Mouse (Mus musculus) bone marrow macrophage, adult 2 months (primary cell): Measurements from ENCODE around the gene Tceal1. TPM values are rescaled to one million over a fixed set of nuclear protein-coding genes. Genes with fewer than 3 reads are reported as not detected.
A peak's percentile ranks its signal among the peaks of the same experiment; 100 is the strongest.
"Not testable (repeated sequence)": the region's sequence is repeated elsewhere in the genome, so short reads cannot be mapped to it uniquely, and the experiment has no call there.

Experiments used
- H3K27ac ChIP-seq: 2 replicates; pipeline ENCODE4 v1.5.1; 2012; ENCODE audit warnings: low read depth, low read length; ENCODE audit not compliant: insufficient read depth
- H3K4me1 ChIP-seq: 2 replicates; pipeline ENCODE4 v1.6.1; 2012; ENCODE audit warnings: low read length; ENCODE audit not compliant: control insufficient read depth, insufficient read depth
- H3K4me3 ChIP-seq: 2 replicates; pipeline ENCODE4 v1.5.1; 2012; ENCODE audit warnings: mild to moderate bottlenecking, low read length, moderate library complexity; ENCODE audit not compliant: insufficient read depth
- CTCF ChIP-seq: IDR thresholded peaks from 2 replicates; pipeline ENCODE4 v1.5.1; 2012; ENCODE audit warnings: low read depth, mild to moderate bottlenecking, low read length, moderate library complexity
- POLR2A ChIP-seq: IDR thresholded peaks from 2 replicates; pipeline ENCODE4 v1.6.1; 2012; ENCODE audit warnings: mild to moderate bottlenecking, low read depth, low read length, borderline replicate concordance
- polyA plus RNA-seq: library from polyadenylated mRNA; stranded (reverse); fragments of >200 nt; gene quantifications from 2 replicates; pipeline ENCODE4 v1.2.4, GENCODE M21; 2012; ENCODE audit not compliant: missing spikeins, insufficient read depth, insufficient read length

The Tceal1 gene
- polyA plus RNA-seq = 1.7 and 2.1 TPM in 2 replicates

DNA sequence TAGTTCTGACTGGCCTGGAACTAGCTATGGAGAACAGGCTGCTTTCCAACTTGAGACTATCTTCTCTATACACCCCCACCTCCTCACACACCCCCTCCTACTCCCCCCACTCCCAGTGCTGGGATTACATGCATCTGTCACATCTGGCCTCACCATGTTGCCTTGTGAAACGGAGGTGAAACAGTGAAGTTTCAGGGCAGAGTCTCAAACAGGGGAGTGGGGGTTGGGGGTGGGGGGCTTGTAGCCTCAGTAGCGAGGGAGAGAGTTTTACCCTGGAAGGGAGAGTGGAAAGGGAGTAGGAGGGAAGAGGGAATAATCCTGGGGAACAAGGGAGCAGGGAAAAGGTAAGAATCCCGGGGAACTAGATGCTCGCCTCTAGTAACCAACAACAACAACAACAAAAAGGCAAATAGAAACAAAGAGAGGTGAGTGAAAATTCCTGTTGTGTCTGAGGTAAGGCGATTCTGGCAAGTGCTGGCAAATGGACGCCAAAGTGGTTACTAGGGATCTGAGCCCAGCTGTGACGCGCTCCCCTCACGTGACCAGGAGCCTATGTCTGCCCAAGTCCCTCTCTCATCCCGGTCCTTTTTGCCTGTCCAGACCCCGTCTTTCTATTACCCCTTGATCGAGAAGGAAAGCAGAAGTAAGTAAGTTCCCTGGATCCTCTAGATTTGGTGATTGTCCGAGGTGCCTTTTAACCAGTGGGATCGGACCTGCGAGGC, at the start of gene Tceal1:
Gene Tceal1, plus strand, starts transcription at position 537 of the 722 bp plus-strand sequence.
- no peak within 1 kb of the TSS for H3K27ac ChIP-seq
- no peak for TF ChIP-seq POLR2A
- no peak for TF ChIP-seq CTCF
- H3K4me3 ChIP-seq = peak within 1 kb of the TSS; percentile 56
- H3K4me1 ChIP-seq = no peaks in the 10 kb centered on the region

GRCm38 (mm10) chrX:136666281-136666706, 41.5 kb upstream of the Tceal1 start:
- Histone ChIP-seq H3K4me3 (no peak overlapping the region), H3K27ac (no peak overlapping the region), H3K4me1 (no peaks in the 10 kb centered on the region)
- TF ChIP-seq CTCF (no peak), POLR2A (no peak)

DNA sequence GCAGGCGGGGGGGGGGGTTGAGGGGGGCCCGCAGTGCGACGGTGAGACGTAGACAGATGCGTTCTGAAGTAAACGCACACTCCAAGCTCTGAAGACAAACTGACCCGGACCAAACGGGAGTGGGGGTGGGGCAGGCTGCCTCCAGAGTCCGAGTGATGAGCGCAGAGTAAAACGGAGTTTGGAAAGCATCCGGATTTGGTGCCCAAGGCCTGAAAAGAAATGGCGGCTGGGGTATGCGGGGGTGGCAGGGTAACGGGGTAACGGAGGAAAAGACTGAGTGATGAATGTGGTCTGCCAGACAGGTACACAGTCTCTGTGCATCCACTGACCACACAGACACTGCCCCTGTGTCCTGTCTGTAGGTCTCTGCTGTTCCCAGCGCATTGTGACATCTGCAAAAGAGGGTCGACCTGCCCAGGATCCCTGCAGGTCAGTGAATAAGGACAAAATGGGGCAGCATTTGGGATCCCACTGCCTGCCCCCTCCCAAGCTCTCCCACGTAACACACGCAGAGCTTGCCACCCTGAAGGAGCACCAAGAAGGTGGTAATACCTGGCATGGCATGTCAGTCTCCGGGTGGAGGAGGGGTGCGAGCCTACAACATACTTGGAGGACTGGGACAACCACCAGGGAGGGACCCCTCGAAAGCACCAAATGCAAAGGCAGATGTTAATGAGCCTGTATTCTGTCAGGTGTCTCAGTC, 40.9 kb upstream of the Tceal1 start:
- not testable (repeated sequence) for H3K4me1 ChIP-seq, H3K4me3 ChIP-seq, H3K27ac ChIP-seq

- no peak overlapping the region for H3K27ac ChIP-seq
- no peak overlapping the region for H3K4me3 ChIP-seq
- TF ChIP-seq POLR2A (no peak), CTCF (no peak)
- no peaks in the 10 kb centered on the region for H3K4me1 ChIP-seq
Measured at GRCm38 (mm10) chrX:136668794-136669193, 39.0 kb upstream of the Tceal1 start.

- TF ChIP-seq POLR2A (no peak), CTCF (no peak)
- H3K27ac ChIP-seq = no peak overlapping the region
- H3K4me3 ChIP-seq = no peak overlapping the region
- no peaks in the 10 kb centered on the region for H3K4me1 ChIP-seq
Measured at GRCm38 (mm10) chrX:136680989-136681388, 26.8 kb upstream of the Tceal1 start.

GRCm38 (mm10) chrX:136691606-136692293, 16.0 kb upstream of the Tceal1 start:
- not testable (repeated sequence) for H3K4me1 ChIP-seq

DNA sequence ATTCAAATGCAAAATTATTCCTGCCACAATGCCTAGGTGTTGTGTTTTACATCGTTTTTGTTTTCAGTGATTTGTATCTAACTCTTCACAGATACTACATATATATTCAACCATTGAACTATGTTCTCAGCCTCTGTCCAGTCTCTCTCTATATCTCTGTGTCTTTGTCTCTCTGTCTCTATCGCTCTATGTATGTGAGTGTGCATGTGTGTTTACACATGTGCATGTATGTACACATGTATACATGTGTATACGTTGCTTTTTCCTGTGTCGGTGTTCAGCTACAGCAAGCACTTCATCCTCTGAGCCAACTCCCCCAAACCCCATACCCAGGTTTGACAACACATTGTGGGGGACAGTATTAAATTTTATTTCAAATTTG, 15.5 kb upstream of the Tceal1 start:
- no peak overlapping the region for H3K27ac ChIP-seq
- TF ChIP-seq CTCF = no peak
- TF ChIP-seq POLR2A = no peak
- no peak overlapping the region for H3K4me3 ChIP-seq
- H3K4me1 ChIP-seq = no peaks in the 10 kb centered on the region

More at GRCm38 (mm10) chrX:136691606-136692293, 16.0 kb upstream of the Tceal1 start:
- not testable (repeated sequence) for H3K4me3 ChIP-seq, H3K27ac ChIP-seq

DNA sequence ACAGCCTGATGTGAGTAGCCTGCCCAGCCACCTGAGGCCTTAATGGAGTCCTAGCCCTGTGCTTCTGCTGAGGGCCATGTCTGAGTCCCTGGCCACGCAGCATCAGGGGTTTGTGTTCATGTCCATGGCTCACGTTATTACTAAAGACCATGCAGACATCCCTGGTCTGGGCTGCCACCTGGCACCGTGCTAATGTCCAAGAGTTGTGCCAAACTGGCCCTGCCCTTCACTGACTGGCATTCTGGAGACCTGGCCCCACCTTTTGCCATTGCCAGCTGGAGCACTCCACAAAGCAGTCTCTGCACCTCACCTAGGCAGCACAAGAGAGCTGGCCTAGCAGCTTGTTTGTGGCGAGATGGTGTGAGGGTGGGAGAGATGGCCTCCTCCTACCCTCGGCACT, 14.6 kb upstream of the Tceal1 start:
- Histone ChIP-seq H3K27ac (no peak overlapping the region), H3K4me3 (no peak overlapping the region), H3K4me1 (no peaks in the 10 kb centered on the region)
- TF ChIP-seq POLR2A (no peak), CTCF (no peak)

DNA sequence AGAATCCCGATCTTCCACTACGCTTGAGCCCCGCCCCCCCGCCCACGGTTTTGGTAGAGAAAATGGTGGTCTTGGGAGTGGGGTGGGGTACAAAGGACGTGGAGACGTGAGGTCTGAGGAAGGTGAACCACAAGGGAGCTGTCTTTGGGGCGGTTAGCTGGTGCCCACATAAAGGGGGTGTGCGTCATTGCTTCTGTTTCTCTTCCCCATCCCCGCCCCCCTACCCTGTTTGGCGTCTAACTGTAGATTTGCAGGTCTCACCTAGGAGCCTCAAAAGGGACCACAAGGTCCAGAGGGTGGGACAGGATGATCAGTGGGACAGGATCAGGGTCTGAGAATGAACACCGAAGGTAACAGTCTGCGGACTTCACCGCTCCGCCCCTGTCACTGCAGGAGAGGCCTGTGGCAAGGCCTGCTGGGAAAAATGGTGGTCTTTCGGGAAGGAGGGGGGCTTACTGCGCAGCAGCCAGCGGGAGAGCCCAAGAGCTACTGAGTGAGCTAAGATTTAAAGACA, 443 bp downstream of the Tceal1 start:
- TF ChIP-seq POLR2A (no peak), CTCF (no peak)
- peak overlapping the region; percentile 56 for H3K4me3 ChIP-seq
- no peak overlapping the region for H3K27ac ChIP-seq
- H3K4me1 ChIP-seq = no peaks in the 10 kb centered on the region

DNA sequence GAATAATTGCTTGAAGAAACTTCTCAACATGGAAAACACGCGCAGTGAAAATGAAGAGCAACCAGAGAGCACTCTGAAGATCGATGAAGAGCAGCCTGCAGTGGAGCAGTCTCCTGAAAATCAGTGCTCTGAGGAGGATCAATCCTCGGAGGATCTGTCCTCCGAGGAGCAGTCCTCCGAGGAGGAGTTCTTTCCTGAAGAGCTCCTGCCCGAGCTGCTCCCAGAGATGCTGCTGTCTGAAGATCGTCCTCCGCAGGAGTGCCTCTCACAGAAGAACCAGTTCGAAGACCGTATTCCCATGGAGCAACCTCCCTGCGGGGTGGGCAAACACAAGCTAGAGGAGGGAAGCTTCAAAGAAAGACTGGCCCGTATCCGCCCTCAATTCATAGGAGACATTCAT, 1.0 kb downstream of the Tceal1 start:
- H3K27ac ChIP-seq = no peak overlapping the region
- no peak overlapping the region for H3K4me3 ChIP-seq

GRCm38 (mm10) chrX:136714742-136715474, 7.1 kb downstream of the Tceal1 start:
- not testable (repeated sequence) for H3K4me1 ChIP-seq, H3K27ac ChIP-seq, H3K4me3 ChIP-seq

More for the DNA sequence above, 1.0 kb downstream of the Tceal1 start:
- no peaks in the 10 kb centered on the region for H3K4me1 ChIP-seq
- no peak for TF ChIP-seq CTCF
- TF ChIP-seq POLR2A = no peak
